Comparison of ENCODE assay signal across 14 mouse cellular contexts in the genomic region with DNA sequence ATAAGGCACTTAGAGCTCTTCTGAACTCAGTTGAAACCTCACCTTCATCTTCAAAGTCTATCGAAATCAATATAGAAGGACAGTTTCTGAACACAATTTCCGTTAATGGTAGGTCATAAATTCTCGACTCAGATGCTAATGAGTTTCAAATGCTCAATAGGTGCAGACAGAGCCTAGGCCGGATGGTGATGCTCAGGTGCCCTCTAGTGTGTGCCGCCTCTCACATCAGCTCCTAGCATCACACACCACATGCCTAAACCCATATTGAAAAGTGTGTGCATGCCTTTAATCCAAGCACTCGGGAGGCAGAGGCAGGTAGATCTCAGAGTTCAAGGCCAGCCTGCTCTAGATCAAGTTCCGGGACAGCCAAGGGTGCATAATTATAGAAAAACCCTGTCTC. TPM values are rescaled to one million over a fixed set of nuclear protein-coding genes. Genes with fewer than 3 reads are reported as not detected.
DNase-seq lines count a peak whose midpoint lies in the region; TF ChIP-seq lines count a peak whose summit lies in the region.
"Had no signal": no experiment of that assay in that cellular context is flagged by ENCODE, and none has a peak within 500 bp of the region (broad histone marks: within the 10 kb centered on the region; RNA-seq: fewer than 3 reads in every experiment).

No protein-coding gene starts in this region.

- H3K27me3 ChIP-seq in testis, adult 2 months (ENCODE audit: control insufficient read depth, insufficient read depth, low read length) = no peaks in the 10 kb centered on the region
- no peaks in the 10 kb centered on the region for H3K27me3 ChIP-seq in hindbrain, embryonic 10.5 days (ENCODE audit: insufficient read depth, poor library complexity, severe bottlenecking)
- H3K27me3 ChIP-seq: liver, embryonic 15.5 days had no signal

- 70% methylated on average over 7 of the region's 7 CpGs for WGBS in hindbrain, embryonic 10.5 days

- H3K4me1 ChIP-seq in testis, adult 2 months (ENCODE audit: control insufficient read depth, insufficient read depth, low read length) = no peaks in the 10 kb centered on the region
- H3K4me1 ChIP-seq in hindbrain, embryonic 10.5 days (replicated peaks) = no peaks in the 10 kb centered on the region
- H3K4me1 ChIP-seq: forebrain, embryonic 10.5 days; heart, embryonic 13.5 days; liver, embryonic 15.5 days had no signal

- no peaks in the 10 kb centered on the region for H3K36me3 ChIP-seq in testis, adult 2 months (ENCODE audit: control insufficient read depth, insufficient read depth, low read length)
- H3K36me3 ChIP-seq in hindbrain, embryonic 10.5 days = no peaks in the 10 kb centered on the region
- H3K36me3 ChIP-seq: forebrain, embryonic 10.5 days; heart, embryonic 13.5 days; liver, embryonic 15.5 days had no signal

- DNase-seq in embryo, embryonic 10 days (ENCODE audit: low spot score) = peak; percentile 61
- DNase-seq in embryo, embryonic 9.5 days (ENCODE audit: extremely low spot score) = no peak
- DNase-seq in layer of hippocampus, adult 2 months (ENCODE audit: low spot score in 2 of 2) = peak in 1 of 2 experiments; percentile 3
- no peak for DNase-seq in layer of hippocampus, adult 9-11 months
- no peak for DNase-seq in testis, postnatal 14 days (ENCODE audit: low spot score)
- no peak for DNase-seq in spleen, adult 18-20 months
- DNase-seq in hindbrain, embryonic 10.5 days (ENCODE audit: low spot score) = no peak
- DNase-seq: adrenal gland, adult 2 months; right cerebral cortex, adult 18-20 months had no signal

- no peak overlapping the region for H3K27ac ChIP-seq in layer of hippocampus, adult 2 months
- no peak overlapping the region for H3K27ac ChIP-seq in testis, adult 2 months (ENCODE audit: control insufficient read depth, insufficient read depth, low read depth, low read length)
- H3K27ac ChIP-seq in hindbrain, embryonic 10.5 days = no peak overlapping the region
- H3K27ac ChIP-seq: forebrain, embryonic 10.5 days; heart, embryonic 13.5 days; liver, embryonic 15.5 days had no signal

- no peaks in the 10 kb centered on the region for H3K9me3 ChIP-seq in hindbrain, embryonic 10.5 days
- H3K9me3 ChIP-seq: forebrain, embryonic 10.5 days; heart, embryonic 13.5 days; liver, embryonic 15.5 days had no signal

- no peak overlapping the region for H3K4me3 ChIP-seq in layer of hippocampus, adult 2 months
- H3K4me3 ChIP-seq in testis, adult 2 months (ENCODE audit: control insufficient read depth, low read depth, low read length) = no peak overlapping the region
- H3K4me3 ChIP-seq in hindbrain, embryonic 10.5 days = no peak overlapping the region
- H3K4me3 ChIP-seq: forebrain, embryonic 10.5 days; heart, embryonic 13.5 days; liver, embryonic 15.5 days had no signal

- peak; percentile 70 for TF ChIP-seq CTCF in layer of hippocampus, adult 2 months (conservative IDR thresholded peaks at IDR 0.05)
- peak; percentile 50; the same call in 1 of the 2 replicates for TF ChIP-seq CTCF in testis, adult 2 months (IDR thresholded peaks at IDR 0.05; ENCODE audit: control insufficient read depth, insufficient read depth, insufficient replicate concordance, low read depth, low read length)

- TF ChIP-seq POLR2A in testis, adult 2 months (IDR thresholded peaks at IDR 0.05; ENCODE audit: control insufficient read depth, low read depth, low read length) = no peak

RNA-seq across cellular contexts. Expression of gene Jhy, which starts 26.5 kb away (rescaled TPM):
- under 1 TPM; 0.33 to 0.69 TPM for total RNA-seq in layer of hippocampus, adult 2 months (2021)
- 28.7 and 29.0 TPM in 2 replicates for polyA plus RNA-seq in testis, adult 2 months (2012; rRNA removed)
- polyA plus RNA-seq in hindbrain, embryonic 10.5 days (2016; fragmentation: Nextera tagmentation; extraction: Ambion mirVana) = 1.6 and 1.8 TPM in 2 replicates
- total RNA-seq: adrenal gland, adult 2 months had no signal
- polyA plus RNA-seq: adrenal gland, adult 2 months; heart, embryonic 13.5 days; liver, embryonic 15.5 days; stomach, embryonic 16.5 days had no signal

Comparison
In these comparisons a context has a peak if more than half of its experiments do, and no peak if none do; other contexts are left out.
1. RNA of gene Jhy, which starts 26.5 kb away (polyA plus RNA-seq): 28.7 to 29.0 TPM in testis, adult 2 months; 1.6 to 1.8 TPM in hindbrain, embryonic 10.5 days; every median in the first group is over 10 times any median in the second.